Mouse (Mus musculus): ENCODE data around the gene Vamp8.

- TF ChIP-seq CTCF (IDR thresholded peaks at IDR 0.05; ENCODE audit: insufficient read depth, low read length), result no peak
- TF ChIP-seq POLR2A (IDR thresholded peaks at IDR 0.05; ENCODE audit: borderline replicate concordance, extremely low read depth, low read depth, low read length), result 0 out of 2 replicates have a peak, but pooled peaks have one; percentile 5
Measured at GRCm38 (mm10) chr6:72389471-72389940, 997 bp downstream of the Vamp8 start.

Data from lung, adult 2 months (tissue).